Mouse (Mus musculus) forebrain, embryonic 15.5 days (tissue): ENCODE data around the gene Hecw2. TPM values are rescaled to one million over a fixed set of nuclear protein-coding genes. Genes with fewer than 3 reads are reported as not detected.

Experiments
- ATAC-seq: fragments of 200-750 bp; cut with Nextera tagmentation; replicated peaks from 2 replicates; pipeline ENCODE4 v1.8.0; 2017; ENCODE audit warnings: mild to moderate bottlenecking, moderate TSS enrichment, moderate library complexity
- H3K27ac ChIP-seq: fragments of 300-500 bp; sonication (generic); replicated peaks from 2 replicates; pipeline ENCODE4 v1.5.1; 2015; ENCODE audit warnings: mild to moderate bottlenecking, inconsistent platforms
- H3K27me3 ChIP-seq: fragments of 300-500 bp; sonication (generic); 2 replicates; pipeline ENCODE4 v1.6.1; 2015; ENCODE audit warnings: inconsistent platforms
- H3K36me3 ChIP-seq: fragments of 300-500 bp; sonication (generic); 2 replicates; pipeline ENCODE4 v1.6.1; 2015; ENCODE audit warnings: mild to moderate bottlenecking, inconsistent platforms
- H3K4me1 ChIP-seq: fragments of 300-500 bp; sonication (generic); 2 replicates; pipeline ENCODE4 v1.6.1; 2015; ENCODE audit warnings: inconsistent platforms
- H3K4me2 ChIP-seq: fragments of 300-500 bp; sonication (generic); replicated peaks from 2 replicates; pipeline ENCODE4 v1.6.1; 2015; ENCODE audit warnings: mild to moderate bottlenecking, inconsistent platforms
- H3K4me3 ChIP-seq: fragments of 300-500 bp; sonication (generic); 2 replicates; pipeline ENCODE4 v1.5.1; 2015; ENCODE audit warnings: mild to moderate bottlenecking, inconsistent platforms
- H3K9ac ChIP-seq: fragments of 300-500 bp; sonication (generic); replicated peaks from 2 replicates; pipeline ENCODE4 v1.6.1; 2015; ENCODE audit warnings: mild to moderate bottlenecking, inconsistent platforms
- H3K9me3 ChIP-seq: fragments of 300-500 bp; sonication (generic); 2 replicates; pipeline ENCODE4 v1.6.1; 2016; ENCODE audit warnings: inconsistent platforms
- WGBS: fragments of 180-500 bp; shearing (Covaris S2); methylation state at CpG from one replicate; pipeline ENCODE4 v1.1.7; 2015; ENCODE audit warnings: mixed read lengths; 5-methylcytosine and 5-hydroxymethylcytosine counted together
- polyA plus RNA-seq: library from polyadenylated mRNA; unstranded; fragments of >200 nt; fragmentation: Nextera tagmentation; extraction: Ambion mirVana; gene quantifications from 2 replicates; pipeline ENCODE4 v1.2.1, GENCODE M21; 2015

Hecw2 gene
- polyA plus RNA-seq, 1 experiment from 2014 or later = 4.3 TPM

DNA sequence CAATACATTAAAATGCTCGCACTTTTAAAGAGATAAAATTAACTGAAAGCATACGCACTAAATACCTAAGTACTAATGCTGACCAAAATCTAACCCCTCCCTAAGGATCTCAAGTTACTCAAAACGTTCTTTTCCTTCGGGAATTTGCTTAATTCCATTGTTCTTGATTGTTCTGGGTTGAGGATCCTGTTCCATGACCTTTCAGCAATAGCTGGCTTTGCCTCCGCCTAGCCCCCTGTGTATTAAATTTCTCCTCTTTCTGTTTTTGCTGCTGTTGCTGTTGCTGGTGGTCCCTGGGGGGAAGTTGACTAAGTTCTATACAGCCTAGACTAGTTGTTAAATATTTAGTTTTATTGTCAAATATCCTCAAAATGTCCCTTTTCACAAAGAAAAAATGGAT, 85.7 kb downstream of the Hecw2 start:
- H3K4me1 ChIP-seq = no peaks in the 10 kb centered on the region
- no peaks in the 10 kb centered on the region for H3K9me3 ChIP-seq
- no peak overlapping the region for H3K4me2 ChIP-seq
- no peak overlapping the region for H3K27ac ChIP-seq
- no peak overlapping the region for H3K9ac ChIP-seq
- no peak overlapping the region for H3K4me3 ChIP-seq
- no peaks in the 10 kb centered on the region for H3K27me3 ChIP-seq
- WGBS = 60% methylated on average over 5 of the region's 5 CpGs
- ATAC-seq = no peak
- H3K36me3 ChIP-seq = no peaks in the 10 kb centered on the region

DNA sequence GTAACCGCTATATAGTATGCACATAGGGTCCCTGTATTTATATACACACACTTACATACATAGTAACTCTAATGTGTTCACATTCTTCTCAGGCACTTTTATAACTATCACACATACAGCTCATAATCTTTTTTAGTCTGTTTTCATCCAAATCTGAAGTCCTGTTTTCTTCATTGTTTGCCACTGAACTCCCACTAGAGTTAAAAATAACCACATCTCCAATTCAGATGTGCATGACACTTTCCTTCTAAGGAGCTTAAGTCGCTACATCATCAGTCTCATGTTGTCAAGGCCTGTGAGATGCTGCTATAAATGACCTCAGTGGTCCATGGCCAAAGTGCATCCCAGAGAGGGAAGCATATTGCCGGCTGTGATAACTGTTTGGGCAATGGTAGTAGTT, 88.2 kb downstream of the Hecw2 start:
- Histone ChIP-seq H3K36me3 (no peaks in the 10 kb centered on the region), H3K9ac (no peak overlapping the region), H3K4me2 (no peak overlapping the region), H3K4me3 (no peak overlapping the region), H3K9me3 (no peaks in the 10 kb centered on the region), H3K27me3 (no peaks in the 10 kb centered on the region), H3K27ac (no peak overlapping the region), H3K4me1 (no peaks in the 10 kb centered on the region)
- 92% methylated on average over 3 of the region's 3 CpGs for WGBS
- ATAC-seq = no peak

GRCm38 (mm10) chr1:54079708-54080107, 115.3 kb downstream of the Hecw2 start:
- no peaks in the 10 kb centered on the region for H3K9me3 ChIP-seq
- no peak overlapping the region for H3K27ac ChIP-seq
- no peaks in the 10 kb centered on the region for H3K36me3 ChIP-seq
- no peak overlapping the region for H3K4me2 ChIP-seq
- H3K9ac ChIP-seq = no peak overlapping the region
- no peaks in the 10 kb centered on the region for H3K4me1 ChIP-seq
- H3K27me3 ChIP-seq = no peaks in the 10 kb centered on the region
- WGBS = 86% methylated on average over 3 of the region's 3 CpGs
- no peak for ATAC-seq
- no peak overlapping the region for H3K4me3 ChIP-seq

DNA sequence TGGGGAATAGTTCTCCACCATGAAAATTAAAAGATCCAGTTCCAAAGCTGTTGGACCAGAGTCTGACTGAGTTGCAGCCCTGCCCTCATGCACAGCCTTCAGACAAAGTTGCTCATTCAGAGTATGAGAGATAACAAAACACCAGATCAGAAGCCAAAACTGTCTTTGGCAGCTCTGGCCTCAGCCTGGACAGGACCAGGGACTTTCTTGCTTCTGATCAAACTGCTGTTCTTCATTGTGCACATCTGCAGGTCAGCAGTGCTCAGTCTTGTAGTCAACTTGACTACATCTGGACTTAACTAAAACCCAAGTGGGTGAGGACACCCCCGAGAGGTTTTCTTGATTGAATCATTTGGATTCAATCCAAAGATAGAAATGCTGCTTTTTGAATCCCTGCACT, 120.5 kb downstream of the Hecw2 start:
- Histone ChIP-seq H3K9me3 (no peaks in the 10 kb centered on the region), H3K36me3 (no peaks in the 10 kb centered on the region), H3K4me2 (no peak overlapping the region), H3K9ac (no peak overlapping the region), H3K27ac (no peak overlapping the region), H3K4me3 (no peak overlapping the region), H3K4me1 (no peaks in the 10 kb centered on the region), H3K27me3 (no peaks in the 10 kb centered on the region)
- WGBS = 61% methylated on average over 1 of the region's 1 CpGs
- ATAC-seq = no peak

GRCm38 (mm10) chr1:54070121-54070520, 124.8 kb downstream of the Hecw2 start:
- H3K4me2 ChIP-seq = no peak overlapping the region
- H3K9ac ChIP-seq = no peak overlapping the region
- WGBS = 84% methylated on average over 2 of the region's 2 CpGs
- no peak overlapping the region for H3K27ac ChIP-seq
- no peaks in the 10 kb centered on the region for H3K27me3 ChIP-seq
- H3K36me3 ChIP-seq = no peaks in the 10 kb centered on the region
- H3K9me3 ChIP-seq = no peaks in the 10 kb centered on the region
- H3K4me3 ChIP-seq = no peak overlapping the region
- no peak for ATAC-seq
- no peaks in the 10 kb centered on the region for H3K4me1 ChIP-seq

DNA sequence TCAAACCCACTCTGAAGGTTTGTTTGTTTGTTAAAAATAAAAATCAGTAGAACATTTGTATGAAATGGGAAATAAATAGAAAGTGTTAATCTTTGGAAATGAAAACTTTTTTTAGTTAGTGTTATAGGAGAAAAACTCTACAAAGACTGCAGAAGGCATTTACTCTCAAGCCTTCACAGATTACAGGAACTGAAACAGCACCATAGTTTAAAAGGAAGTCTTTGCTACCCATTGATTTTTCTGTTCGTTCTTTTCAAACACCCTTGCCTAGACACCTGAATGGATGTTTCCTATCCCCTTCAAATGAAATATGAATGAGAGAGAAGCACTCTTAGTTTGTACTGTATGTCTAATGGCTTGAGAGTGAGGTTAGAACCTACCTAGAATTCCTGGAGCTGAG, 126.7 kb downstream of the Hecw2 start:
- WGBS = 85% methylated on average over 1 of the region's 1 CpGs
- no peak overlapping the region for H3K27ac ChIP-seq

GRCm38 (mm10) chr1:54065434-54065833, 129.5 kb downstream of the Hecw2 start:
- Histone ChIP-seq H3K4me3 (no peak overlapping the region), H3K27me3 (no peaks in the 10 kb centered on the region), H3K9ac (no peak overlapping the region), H3K4me2 (no peak overlapping the region), H3K4me1 (no peaks in the 10 kb centered on the region), H3K27ac (no peak overlapping the region), H3K9me3 (no peaks in the 10 kb centered on the region), H3K36me3 (no peaks in the 10 kb centered on the region)
- ATAC-seq = no peak
- 39% methylated on average over 1 of the region's 1 CpGs for WGBS

More for the DNA sequence above, 126.7 kb downstream of the Hecw2 start:
- H3K4me1 ChIP-seq = no peaks in the 10 kb centered on the region
- H3K4me2 ChIP-seq = no peak overlapping the region
- H3K27me3 ChIP-seq = no peaks in the 10 kb centered on the region
- H3K4me3 ChIP-seq = no peak overlapping the region
- no peaks in the 10 kb centered on the region for H3K9me3 ChIP-seq
- no peak for ATAC-seq
- no peak overlapping the region for H3K9ac ChIP-seq
- H3K36me3 ChIP-seq = no peaks in the 10 kb centered on the region

DNA sequence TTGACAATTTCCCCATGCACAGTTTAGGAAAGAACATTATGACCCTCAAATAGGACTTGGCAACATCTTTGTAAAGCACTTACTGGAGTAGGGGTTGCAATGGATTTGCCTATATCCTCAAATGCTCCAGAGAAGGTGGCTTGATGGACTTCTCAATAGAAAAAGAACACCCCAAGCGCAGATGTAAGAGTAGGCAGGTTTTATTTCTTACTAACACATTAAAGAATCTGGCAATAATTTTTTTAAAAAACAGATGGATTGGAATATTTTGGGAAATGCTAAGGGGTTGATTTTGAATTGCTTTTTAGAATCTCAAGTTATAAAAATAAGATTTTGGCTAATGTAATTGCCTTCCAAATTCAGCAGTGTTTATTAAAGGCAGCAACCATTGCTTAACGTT, 133.9 kb downstream of the Hecw2 start:
- ATAC-seq = no peak

GRCm38 (mm10) chr1:54059731-54060130, 135.2 kb downstream of the Hecw2 start:
- H3K27ac ChIP-seq = no peak overlapping the region
- no peak overlapping the region for H3K9ac ChIP-seq
- ATAC-seq = no peak
- no peak overlapping the region for H3K4me2 ChIP-seq
- 84% methylated on average over 1 of the region's 1 CpGs for WGBS
- no peaks in the 10 kb centered on the region for H3K4me1 ChIP-seq
- no peak overlapping the region for H3K4me3 ChIP-seq
- H3K36me3 ChIP-seq = no peaks in the 10 kb centered on the region
- H3K9me3 ChIP-seq = no peaks in the 10 kb centered on the region
- H3K27me3 ChIP-seq = no peaks in the 10 kb centered on the region

More for the DNA sequence above, 133.9 kb downstream of the Hecw2 start:
- Histone ChIP-seq H3K4me2 (no peak overlapping the region), H3K4me1 (no peaks in the 10 kb centered on the region), H3K27me3 (no peaks in the 10 kb centered on the region), H3K9me3 (no peaks in the 10 kb centered on the region), H3K36me3 (no peaks in the 10 kb centered on the region), H3K27ac (no peak overlapping the region), H3K9ac (no peak overlapping the region), H3K4me3 (no peak overlapping the region)
- 84% methylated on average over 2 of the region's 2 CpGs for WGBS

DNA sequence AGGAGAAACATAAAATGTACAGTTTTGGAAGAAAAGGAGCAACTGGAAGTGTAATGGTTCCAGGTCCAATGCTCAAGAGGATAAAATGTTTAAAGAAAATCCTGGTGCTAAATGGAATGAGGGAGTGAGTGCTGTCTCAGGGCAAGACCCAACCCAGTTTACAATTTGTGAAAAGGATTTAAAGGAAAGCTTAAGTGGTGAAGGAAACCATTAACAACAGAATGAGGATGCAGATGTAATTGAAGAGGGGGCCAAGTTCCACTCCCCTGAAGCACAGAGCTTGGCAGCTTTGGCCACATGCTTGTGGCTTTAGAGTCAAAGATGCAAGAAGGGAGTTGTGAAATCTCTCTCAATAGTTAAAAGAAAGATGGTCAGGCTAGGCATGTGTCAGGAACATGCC, 142.2 kb downstream of the Hecw2 start:
- H3K27me3 ChIP-seq = no peaks in the 10 kb centered on the region
- no peak overlapping the region for H3K9ac ChIP-seq
- no peak for ATAC-seq
- no peak overlapping the region for H3K4me2 ChIP-seq
- H3K27ac ChIP-seq = no peak overlapping the region
- H3K4me3 ChIP-seq = no peak overlapping the region
- H3K9me3 ChIP-seq = no peaks in the 10 kb centered on the region
- H3K4me1 ChIP-seq = no peaks in the 10 kb centered on the region
- no peaks in the 10 kb centered on the region for H3K36me3 ChIP-seq

- no peaks in the 10 kb centered on the region for H3K4me1 ChIP-seq
- H3K9me3 ChIP-seq = no peaks in the 10 kb centered on the region
- no peak overlapping the region for H3K9ac ChIP-seq
- no peak overlapping the region for H3K4me3 ChIP-seq
- H3K4me2 ChIP-seq = no peak overlapping the region
- no peaks in the 10 kb centered on the region for H3K36me3 ChIP-seq
- H3K27me3 ChIP-seq = no peaks in the 10 kb centered on the region
- H3K27ac ChIP-seq = no peak overlapping the region
- ATAC-seq = no peak
- WGBS = 67% methylated on average over 1 of the region's 1 CpGs
Measured at GRCm38 (mm10) chr1:54046923-54047322, 148.0 kb downstream of the Hecw2 start.

- Histone ChIP-seq H3K27me3 (no peaks in the 10 kb centered on the region), H3K4me1 (no peaks in the 10 kb centered on the region), H3K36me3 (no peaks in the 10 kb centered on the region), H3K27ac (no peak overlapping the region), H3K9me3 (no peaks in the 10 kb centered on the region), H3K9ac (no peak overlapping the region), H3K4me3 (no peak overlapping the region), H3K4me2 (no peak overlapping the region)
- WGBS = 47% methylated on average over 2 of the region's 2 CpGs
- ATAC-seq = 0 out of 2 replicates have a peak, but pooled peaks have one; percentile 61
Measured at GRCm38 (mm10) chr1:54039062-54039461, 155.9 kb downstream of the Hecw2 start.

DNA sequence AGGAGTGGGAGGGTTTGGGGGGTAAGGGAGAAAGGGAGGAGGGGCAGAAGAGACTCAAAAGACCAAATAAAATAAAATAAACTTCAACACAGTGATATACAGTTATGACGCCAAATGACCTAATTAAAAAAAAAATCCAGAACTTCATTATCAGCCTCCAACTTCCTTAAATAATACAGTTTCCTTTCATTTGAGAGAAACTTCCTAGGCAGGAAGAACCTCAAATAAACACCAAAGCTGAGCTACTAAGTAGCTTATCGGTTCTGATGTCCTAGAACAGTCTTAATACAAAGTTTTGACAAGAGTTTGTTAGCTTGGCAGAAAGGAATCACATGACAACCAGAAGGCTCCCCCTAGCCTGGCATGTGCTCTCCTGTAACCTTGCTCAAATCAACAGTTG, 177.3 kb downstream of the Hecw2 start:
- no peaks in the 10 kb centered on the region for H3K36me3 ChIP-seq
- no peak overlapping the region for H3K9ac ChIP-seq
- H3K4me2 ChIP-seq = no peak overlapping the region
- no peak overlapping the region for H3K27ac ChIP-seq
- no peaks in the 10 kb centered on the region for H3K4me1 ChIP-seq
- no peaks in the 10 kb centered on the region for H3K27me3 ChIP-seq
- ATAC-seq = no peak
- WGBS = 74% methylated on average over 2 of the region's 2 CpGs
- H3K4me3 ChIP-seq = no peak overlapping the region
- H3K9me3 ChIP-seq = no peaks in the 10 kb centered on the region
